Mouse (Mus musculus): Measurements from ENCODE around the gene Tuba1b. TPM values are rescaled to one million over a fixed set of nuclear protein-coding genes. Genes with fewer than 3 reads are reported as not detected.
"Not testable (repeated sequence)": the region's sequence is repeated elsewhere in the genome, so short reads cannot be mapped to it uniquely, and the experiment has no call there.

The Tuba1b gene
- polyA plus RNA-seq, 1 experiment from 2014 or later: 423 TPM

DNA sequence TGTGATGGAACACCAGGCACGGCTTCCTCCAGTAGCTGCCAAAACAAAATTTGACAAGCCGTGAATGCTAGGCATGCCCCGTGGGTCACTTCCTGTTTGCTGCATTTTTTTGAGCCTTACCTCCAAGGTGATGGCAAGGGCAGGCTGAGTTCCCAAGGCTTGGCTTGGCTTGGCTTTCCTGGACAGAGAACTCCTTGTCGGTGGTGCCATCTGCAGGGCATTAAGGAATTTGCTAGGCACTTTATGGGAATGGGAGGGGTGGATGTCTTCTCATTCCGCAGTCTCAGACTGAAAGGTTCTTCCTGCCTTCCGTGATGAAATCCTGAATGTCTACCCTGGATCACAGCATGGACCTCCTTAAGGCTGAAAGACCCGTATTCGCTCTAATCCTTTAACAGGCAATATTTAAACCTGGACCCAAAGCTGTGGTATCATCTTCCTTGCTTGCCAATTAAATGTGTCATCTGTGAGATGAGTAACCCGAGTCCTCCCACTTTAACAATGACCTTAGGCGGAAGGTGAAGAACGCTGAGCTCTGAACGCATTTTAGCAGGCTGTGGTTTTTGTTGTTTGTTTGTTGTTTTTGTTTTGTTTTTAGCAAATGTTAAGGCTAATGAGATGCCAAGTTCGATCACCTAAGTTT lies 5.6 kb downstream of the Tuba1b start:
- Histone ChIP-seq H3K9ac (replicated peaks) (no peak overlapping the region), H3K27ac (ENCODE audit: low read depth) (no peak overlapping the region), H3K4me1 (ENCODE audit: insufficient read depth) (peaks cover 10% of the 10 kb centered on the region), H3K9me3 (ENCODE audit: low read length) (no peaks in the 10 kb centered on the region), H3K36me3 (replicated peaks; ENCODE audit: insufficient read depth, low read length) (peaks cover 10% of the 10 kb centered on the region), H3K4me3 (ENCODE audit: low read depth, low read length) (no peak overlapping the region), H3K27me3 (ENCODE audit: insufficient read depth, low read length) (no peaks in the 10 kb centered on the region), H3K4me2 (ENCODE audit: low read depth, low read length) (no peak overlapping the region)
- DNase-seq (peak; percentile 63), ATAC-seq (peak; percentile 67)
- WGBS (ENCODE audit: insufficient replicate concordance): 18% methylated on average over 13 of the region's 13 CpGs
- TF ChIP-seq EP300 (IDR thresholded peaks at IDR 0.05; ENCODE audit: low read depth) (no peak), CTCF (IDR thresholded peaks at IDR 0.05; ENCODE audit: low read depth) (peak; percentile 76)

DNA sequence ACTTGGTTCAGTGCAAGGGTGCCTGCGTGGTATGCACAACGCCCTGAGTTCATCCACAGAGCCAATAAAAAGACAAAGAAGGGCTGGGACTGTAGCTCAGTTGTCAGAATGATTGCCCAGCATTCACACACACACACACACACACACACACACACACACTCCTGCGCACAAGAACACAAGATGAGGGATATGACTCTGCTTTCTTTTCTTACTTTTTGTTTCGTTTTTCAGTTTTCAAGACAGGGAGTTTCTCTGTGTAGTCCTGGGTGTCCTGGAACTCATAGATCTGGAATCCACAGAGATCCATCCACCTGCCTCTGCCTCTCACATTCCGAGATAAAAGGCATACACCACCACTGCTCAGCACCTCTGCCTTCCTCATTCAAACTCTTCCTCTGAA lies 6.8 kb downstream of the Tuba1b start:
- H3K27ac ChIP-seq (ENCODE audit: low read depth): no peak overlapping the region
- no peak overlapping the region for H3K9ac ChIP-seq (replicated peaks)
- no peak overlapping the region for H3K4me3 ChIP-seq (ENCODE audit: low read depth, low read length)
- no peaks in the 10 kb centered on the region for H3K9me3 ChIP-seq (ENCODE audit: low read length)
- WGBS (ENCODE audit: insufficient replicate concordance): 79% methylated on average over 5 of the region's 5 CpGs
- peaks cover 7% of the 10 kb centered on the region; the same call in 1 of the 2 replicates for H3K4me1 ChIP-seq (ENCODE audit: insufficient read depth)
- ATAC-seq: no peak
- H3K36me3 ChIP-seq (replicated peaks; ENCODE audit: insufficient read depth, low read length): peaks cover 6% of the 10 kb centered on the region
- H3K27me3 ChIP-seq (ENCODE audit: insufficient read depth, low read length): no peaks in the 10 kb centered on the region
- no peak for TF ChIP-seq CTCF (IDR thresholded peaks at IDR 0.05; ENCODE audit: low read depth)
- TF ChIP-seq EP300 (IDR thresholded peaks at IDR 0.05; ENCODE audit: low read depth): no peak
- no peak for DNase-seq
- no peak overlapping the region for H3K4me2 ChIP-seq (ENCODE audit: low read depth, low read length)

- Histone ChIP-seq H3K4me2 (ENCODE audit: low read depth, low read length) (no peak overlapping the region), H3K4me1 (ENCODE audit: insufficient read depth) (peaks cover 7% of the 10 kb centered on the region), H3K36me3 (replicated peaks; ENCODE audit: insufficient read depth, low read length) (no peaks in the 10 kb centered on the region), H3K27ac (ENCODE audit: low read depth) (no peak overlapping the region; the same call in 1 of the 2 replicates), H3K9me3 (ENCODE audit: low read length) (no peaks in the 10 kb centered on the region), H3K27me3 (ENCODE audit: insufficient read depth, low read length) (no peaks in the 10 kb centered on the region), H3K4me3 (ENCODE audit: low read depth, low read length) (no peak overlapping the region), H3K9ac (replicated peaks) (no peak overlapping the region)
- peak; percentile 31 for ATAC-seq
- no peak for TF ChIP-seq EP300 (IDR thresholded peaks at IDR 0.05; ENCODE audit: low read depth)
- TF ChIP-seq CTCF (IDR thresholded peaks at IDR 0.05; ENCODE audit: low read depth): no peak
- DNase-seq: no peak
- WGBS (ENCODE audit: insufficient replicate concordance): 49% methylated on average over 3 of the region's 3 CpGs
Observed at GRCm38 (mm10) chr15:98924682-98925081, 9.7 kb downstream of the Tuba1b start.

- H3K9ac ChIP-seq (replicated peaks): no peak overlapping the region
- H3K36me3 ChIP-seq (replicated peaks; ENCODE audit: insufficient read depth, low read length): no peaks in the 10 kb centered on the region
- ATAC-seq (no peak), DNase-seq (no peak)
- WGBS (ENCODE audit: insufficient replicate concordance): 71% methylated on average over 2 of the region's 2 CpGs
- H3K27me3 ChIP-seq (ENCODE audit: insufficient read depth, low read length): no peaks in the 10 kb centered on the region
- TF ChIP-seq EP300 (IDR thresholded peaks at IDR 0.05; ENCODE audit: low read depth): no peak
- no peak for TF ChIP-seq CTCF (IDR thresholded peaks at IDR 0.05; ENCODE audit: low read depth)
- H3K4me1 ChIP-seq (ENCODE audit: insufficient read depth): peaks cover 2% of the 10 kb centered on the region
- H3K4me2 ChIP-seq (ENCODE audit: low read depth, low read length): no peak overlapping the region
- no peaks in the 10 kb centered on the region for H3K9me3 ChIP-seq (ENCODE audit: low read length)
- H3K27ac ChIP-seq (ENCODE audit: low read depth): peak overlapping the region; percentile 32
- no peak overlapping the region for H3K4me3 ChIP-seq (ENCODE audit: low read depth, low read length)
Observed at GRCm38 (mm10) chr15:98923031-98923537, 11.3 kb downstream of the Tuba1b start.

DNA sequence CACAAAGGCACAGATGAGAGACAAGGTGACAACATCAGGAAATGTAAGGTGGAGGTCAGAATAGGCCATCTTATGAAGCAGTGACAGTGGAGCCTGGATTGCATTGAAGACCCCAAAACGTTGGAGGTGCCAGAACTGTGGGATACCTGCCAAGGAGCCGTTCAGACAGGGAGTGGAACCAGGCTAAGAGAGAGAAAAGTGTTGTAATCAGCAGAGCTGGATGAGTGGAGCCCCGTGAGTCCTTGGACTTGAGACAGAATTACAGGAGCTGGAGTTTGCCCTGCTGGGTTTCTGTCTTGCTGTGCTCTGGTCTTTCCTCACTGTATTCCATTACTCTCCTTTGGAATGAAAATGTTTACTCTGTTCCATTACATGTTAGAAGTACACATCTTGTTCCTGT lies 11.8 kb downstream of the Tuba1b start:
- Histone ChIP-seq H3K27ac (ENCODE audit: low read depth) (peak overlapping the region; percentile 32), H3K27me3 (ENCODE audit: insufficient read depth, low read length) (no peaks in the 10 kb centered on the region), H3K4me1 (ENCODE audit: insufficient read depth) (peaks cover 2% of the 10 kb centered on the region), H3K4me3 (ENCODE audit: low read depth, low read length) (no peak overlapping the region), H3K9me3 (ENCODE audit: low read length) (no peaks in the 10 kb centered on the region), H3K4me2 (ENCODE audit: low read depth, low read length) (no peak overlapping the region), H3K36me3 (replicated peaks; ENCODE audit: insufficient read depth, low read length) (no peaks in the 10 kb centered on the region), H3K9ac (replicated peaks) (no peak overlapping the region)
- no peak for DNase-seq
- no peak for TF ChIP-seq EP300 (IDR thresholded peaks at IDR 0.05; ENCODE audit: low read depth)
- TF ChIP-seq CTCF (IDR thresholded peaks at IDR 0.05; ENCODE audit: low read depth): no peak
- ATAC-seq: no peak
- 34% methylated on average over 3 of the region's 3 CpGs for WGBS (ENCODE audit: insufficient replicate concordance)

DNA sequence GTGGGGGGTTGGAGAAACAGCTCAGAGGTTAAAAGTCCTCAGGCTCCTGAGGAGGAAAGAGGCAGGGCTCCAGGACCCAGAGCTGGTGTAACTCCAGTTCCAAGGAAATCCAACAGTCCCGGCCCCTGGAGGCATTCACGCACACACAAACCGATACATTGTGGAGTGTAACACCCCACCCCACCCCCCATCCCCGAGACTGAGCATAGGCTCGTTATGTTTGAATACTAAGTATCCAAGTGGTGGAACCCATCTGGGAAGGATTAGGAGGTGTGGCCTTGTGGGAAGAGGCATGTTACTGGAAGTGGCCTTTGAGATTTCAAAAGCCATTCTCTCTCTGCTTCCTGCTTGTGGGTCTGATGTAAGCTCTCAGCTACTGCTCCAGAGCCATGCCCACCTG lies 12.9 kb downstream of the Tuba1b start:
- Histone ChIP-seq H3K9me3 (ENCODE audit: low read length) (no peaks in the 10 kb centered on the region), H3K4me3 (ENCODE audit: low read depth, low read length) (no peak overlapping the region), H3K9ac (replicated peaks) (no peak overlapping the region), H3K4me2 (ENCODE audit: low read depth, low read length) (no peak overlapping the region), H3K36me3 (replicated peaks; ENCODE audit: insufficient read depth, low read length) (no peaks in the 10 kb centered on the region), H3K4me1 (ENCODE audit: insufficient read depth) (peaks cover 6% of the 10 kb centered on the region), H3K27me3 (ENCODE audit: insufficient read depth, low read length) (no peaks in the 10 kb centered on the region), H3K27ac (ENCODE audit: low read depth) (no peak overlapping the region)
- TF ChIP-seq CTCF (IDR thresholded peaks at IDR 0.05; ENCODE audit: low read depth): no peak
- TF ChIP-seq EP300 (IDR thresholded peaks at IDR 0.05; ENCODE audit: low read depth): no peak
- no peak for ATAC-seq
- WGBS (ENCODE audit: insufficient replicate concordance): 87% methylated on average over 5 of the region's 5 CpGs
- no peak for DNase-seq

- Histone ChIP-seq H3K4me2 (ENCODE audit: low read depth, low read length) (peak overlapping the region; percentile 97), H3K27ac (ENCODE audit: low read depth) (peak overlapping the region; percentile 98), H3K4me1 (ENCODE audit: insufficient read depth) (peaks cover 18% of the 10 kb centered on the region), H3K4me3 (ENCODE audit: low read depth, low read length) (peak overlapping the region; percentile 97), H3K9ac (replicated peaks) (peak overlapping the region; percentile 17)
- not testable (repeated sequence) for DNase-seq; H3K36me3 ChIP-seq (replicated peaks; ENCODE audit: insufficient read depth, low read length); ATAC-seq; H3K9me3 ChIP-seq (ENCODE audit: low read length); H3K27me3 ChIP-seq (ENCODE audit: insufficient read depth, low read length)
- 16% methylated on average over 8 of the region's 8 CpGs for WGBS (ENCODE audit: insufficient replicate concordance)
Observed at GRCm38 (mm10) chr15:98918499-98918895, 15.9 kb downstream of the Tuba1b start.
